Mouse (Mus musculus): ENCODE results near the gene Haus4.
A peak's percentile ranks its signal among the peaks of the same experiment; 100 is the strongest.

Gene Haus4

GRCm38 (mm10) chr14:54494234-54494633, 60.2 kb downstream of the Haus4 start:
- DNase-seq, result peak; percentile 59 to 82

- DNase-seq, result no peak
Measured at GRCm38 (mm10) chr14:54493236-54493635, 61.2 kb downstream of the Haus4 start.

GRCm38 (mm10) chr14:54492345-54493131, 61.9 kb downstream of the Haus4 start:
- peak in 1 of 2 experiments; percentile 33 for DNase-seq
